Mouse (Mus musculus): ENCODE data around the gene Olfr698. TPM values are rescaled to one million over a fixed set of nuclear protein-coding genes. Genes with fewer than 3 reads are reported as not detected.
"Not testable (repeated sequence)": the region's sequence is repeated elsewhere in the genome, so short reads cannot be mapped to it uniquely, and the experiment has no call there.

Olfr698 gene
- total RNA-seq (2014; rRNA removed; ENCODE audit: low replicate concordance) (not detected in 2 replicates), polyA plus RNA-seq (2015; fragmentation: Nextera tagmentation; extraction: Ambion mirVana) (not detected in 2 replicates)

GRCm38 (mm10) chr7:106755297-106755696, at the start of gene Olfr698:
TSS of gene Olfr698 (minus strand) at chr7:106755397.
- ATAC-seq (ENCODE audit: insufficient read depth, low read depth) = no peak
- no peak for DNase-seq (ENCODE audit: low spot score)
- TF ChIP-seq CTCF (IDR thresholded peaks at IDR 0.05; ENCODE audit: low read depth) = no peak
- no peak for TF ChIP-seq EP300 (IDR thresholded peaks at IDR 0.05; ENCODE audit: low read depth)
- Histone ChIP-seq H3K4me2 (ENCODE audit: low read depth, low read length) (no peak within 1 kb of the TSS), H3K27ac (ENCODE audit: low read depth) (no peak within 1 kb of the TSS), H3K9ac (replicated peaks; ENCODE audit: low read depth, low read length) (no peak within 1 kb of the TSS), H3K4me3 (ENCODE audit: low read depth, low read length) (no peak within 1 kb of the TSS), H3K36me3 (replicated peaks; ENCODE audit: control insufficient read depth, insufficient read depth, low read length) (no peaks in the 10 kb centered on the region), H3K4me1 (ENCODE audit: control insufficient read depth, insufficient read depth) (no peaks in the 10 kb centered on the region), H3K27me3 (ENCODE audit: control insufficient read depth, insufficient read depth, low read length) (no peaks in the 10 kb centered on the region), H3K9me3 (replicated peaks; ENCODE audit: control insufficient read depth, low read length) (0 out of 2 replicates have a peak, but pooled peaks cover 6% of the 10 kb centered on the region)

DNA sequence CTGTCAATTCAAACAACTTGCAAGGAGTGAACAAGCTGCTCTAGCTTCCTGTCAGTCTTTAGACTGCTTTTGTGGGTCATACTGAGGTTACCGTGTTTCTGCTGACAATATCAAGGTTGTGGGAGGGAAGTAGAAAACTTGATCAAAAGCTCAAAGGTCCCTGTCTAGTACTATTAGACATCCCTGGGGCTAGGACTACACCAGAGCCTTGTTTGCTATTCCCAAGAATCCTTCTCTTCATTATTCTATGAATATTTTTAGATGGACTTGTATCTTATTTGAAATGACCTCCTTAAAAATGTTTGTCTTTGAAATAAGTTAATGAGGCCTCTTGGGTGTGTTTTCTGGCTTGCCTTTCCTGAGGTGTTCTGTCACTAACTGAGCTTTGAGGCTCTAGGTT, 37.9 kb upstream of the Olfr698 start, which contains the start of gene Olfr699:
Olfr699 (minus strand) TSS at position 101 of the 400 bp plus-strand sequence.
- H3K36me3 ChIP-seq (replicated peaks; ENCODE audit: control insufficient read depth, insufficient read depth, low read length) = no peaks in the 10 kb centered on the region
- H3K27ac ChIP-seq (ENCODE audit: low read depth) = no peak within 1 kb of the TSS
- H3K4me2 ChIP-seq (ENCODE audit: low read depth, low read length) = no peak within 1 kb of the TSS
- no peak within 1 kb of the TSS for H3K9ac ChIP-seq (replicated peaks; ENCODE audit: low read depth, low read length)
- no peaks in the 10 kb centered on the region for H3K27me3 ChIP-seq (ENCODE audit: control insufficient read depth, insufficient read depth, low read length)
- ATAC-seq (ENCODE audit: insufficient read depth, low read depth) (no peak), DNase-seq (ENCODE audit: low spot score) (no peak)
- no peak within 1 kb of the TSS for H3K4me3 ChIP-seq (ENCODE audit: low read depth, low read length)
- no peaks in the 10 kb centered on the region; the same call in 1 of the 2 replicates for H3K9me3 ChIP-seq (replicated peaks; ENCODE audit: control insufficient read depth, low read length)
- TF ChIP-seq CTCF (IDR thresholded peaks at IDR 0.05; ENCODE audit: low read depth) = no peak
- no peak for TF ChIP-seq EP300 (IDR thresholded peaks at IDR 0.05; ENCODE audit: low read depth)
- H3K4me1 ChIP-seq (ENCODE audit: control insufficient read depth, insufficient read depth) = no peaks in the 10 kb centered on the region
- WGBS = 64% methylated on average over 1 of the region's 1 CpGs

DNA sequence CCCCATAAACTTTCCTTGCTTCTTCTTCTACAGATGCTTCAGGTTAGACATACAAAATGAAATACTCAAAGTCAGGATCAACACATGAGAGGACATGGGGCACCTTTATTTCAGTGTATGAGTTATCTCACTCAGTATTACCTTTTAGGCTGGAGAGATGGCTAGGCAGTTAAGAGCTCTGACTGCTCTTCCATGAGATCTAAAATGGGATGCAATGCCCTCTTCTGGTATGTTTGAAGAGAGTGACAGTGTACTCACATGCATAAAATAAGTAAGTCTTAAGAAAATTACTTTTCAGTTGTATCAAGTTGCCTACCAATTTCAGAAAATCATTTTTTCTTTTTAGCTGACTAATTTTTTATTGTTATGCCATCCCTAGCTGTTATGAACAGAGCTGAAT, 33.1 kb upstream of the Olfr698 start:
- DNase-seq (ENCODE audit: low spot score) = no peak
- Histone ChIP-seq H3K27me3 (ENCODE audit: control insufficient read depth, insufficient read depth, low read length) (no peaks in the 10 kb centered on the region), H3K4me3 (ENCODE audit: low read depth, low read length) (no peak overlapping the region), H3K9ac (replicated peaks; ENCODE audit: low read depth, low read length) (no peak overlapping the region), H3K9me3 (replicated peaks; ENCODE audit: control insufficient read depth, low read length) (no peaks in the 10 kb centered on the region; the same call in 1 of the 2 replicates), H3K27ac (ENCODE audit: low read depth) (no peak overlapping the region), H3K4me1 (ENCODE audit: control insufficient read depth, insufficient read depth) (no peaks in the 10 kb centered on the region), H3K36me3 (replicated peaks; ENCODE audit: control insufficient read depth, insufficient read depth, low read length) (no peaks in the 10 kb centered on the region), H3K4me2 (ENCODE audit: low read depth, low read length) (no peak overlapping the region)
- TF ChIP-seq EP300 (IDR thresholded peaks at IDR 0.05; ENCODE audit: low read depth) (no peak), CTCF (IDR thresholded peaks at IDR 0.05; ENCODE audit: low read depth) (no peak)
- no peak for ATAC-seq (ENCODE audit: insufficient read depth, low read depth)

DNA sequence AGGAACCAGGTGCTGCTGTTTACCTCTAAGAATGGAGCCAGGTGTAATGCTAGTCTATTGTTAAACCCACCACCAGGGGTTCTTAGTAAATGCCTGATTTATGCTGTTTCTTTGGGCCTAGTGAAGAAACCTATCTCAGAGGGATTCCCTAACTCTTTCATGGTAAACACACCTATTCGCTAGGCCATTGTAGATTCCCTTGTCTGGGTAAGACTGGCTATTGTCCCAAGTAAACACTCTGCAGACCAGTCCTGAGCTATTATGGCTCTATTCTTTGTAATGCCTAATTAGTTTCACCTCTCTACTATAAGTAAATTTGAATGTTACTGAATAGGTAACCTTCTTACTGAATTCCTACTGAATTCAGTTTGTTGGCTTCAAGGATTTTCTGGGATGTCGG, 5.8 kb upstream of the Olfr698 start:
- H3K27me3 ChIP-seq (ENCODE audit: control insufficient read depth, insufficient read depth, low read length); H3K9ac ChIP-seq (replicated peaks; ENCODE audit: low read depth, low read length); H3K4me3 ChIP-seq (ENCODE audit: low read depth, low read length); ATAC-seq (ENCODE audit: insufficient read depth, low read depth); H3K9me3 ChIP-seq (replicated peaks; ENCODE audit: control insufficient read depth, low read length); H3K4me1 ChIP-seq (ENCODE audit: control insufficient read depth, insufficient read depth); H3K36me3 ChIP-seq (replicated peaks; ENCODE audit: control insufficient read depth, insufficient read depth, low read length); H3K4me2 ChIP-seq (ENCODE audit: low read depth, low read length); DNase-seq (ENCODE audit: low spot score); H3K27ac ChIP-seq (ENCODE audit: low read depth): not testable (repeated sequence)
- WGBS = 82% methylated on average over 2 of the region's 2 CpGs

GRCm38 (mm10) chr7:106758800-106759199, 3.6 kb upstream of the Olfr698 start:
- H3K4me2 ChIP-seq (ENCODE audit: low read depth, low read length) = no peak overlapping the region
- TF ChIP-seq CTCF (IDR thresholded peaks at IDR 0.05; ENCODE audit: low read depth) (no peak), EP300 (IDR thresholded peaks at IDR 0.05; ENCODE audit: low read depth) (no peak)
- no peaks in the 10 kb centered on the region for H3K27me3 ChIP-seq (ENCODE audit: control insufficient read depth, insufficient read depth, low read length)
- H3K9ac ChIP-seq (replicated peaks; ENCODE audit: low read depth, low read length) = no peak overlapping the region
- no peaks in the 10 kb centered on the region for H3K36me3 ChIP-seq (replicated peaks; ENCODE audit: control insufficient read depth, insufficient read depth, low read length)
- 77% methylated on average over 2 of the region's 2 CpGs for WGBS
- no peak overlapping the region for H3K4me3 ChIP-seq (ENCODE audit: low read depth, low read length)
- no peaks in the 10 kb centered on the region for H3K4me1 ChIP-seq (ENCODE audit: control insufficient read depth, insufficient read depth)
- H3K9me3 ChIP-seq (replicated peaks; ENCODE audit: control insufficient read depth, low read length) = no peaks in the 10 kb centered on the region
- ATAC-seq (ENCODE audit: insufficient read depth, low read depth) = no peak
- no peak for DNase-seq (ENCODE audit: low spot score)
- no peak overlapping the region for H3K27ac ChIP-seq (ENCODE audit: low read depth)

GRCm38 (mm10) chr7:106745811-106746210, 9.4 kb downstream of the Olfr698 start:
- H3K36me3 ChIP-seq (replicated peaks; ENCODE audit: control insufficient read depth, insufficient read depth, low read length) = no peaks in the 10 kb centered on the region
- H3K4me2 ChIP-seq (ENCODE audit: low read depth, low read length) = no peak overlapping the region
- TF ChIP-seq EP300 (IDR thresholded peaks at IDR 0.05; ENCODE audit: low read depth) = no peak
- TF ChIP-seq CTCF (IDR thresholded peaks at IDR 0.05; ENCODE audit: low read depth) = no peak
- 81% methylated on average over 5 of the region's 5 CpGs for WGBS
- H3K4me1 ChIP-seq (ENCODE audit: control insufficient read depth, insufficient read depth) = no peaks in the 10 kb centered on the region
- ATAC-seq (ENCODE audit: insufficient read depth, low read depth) (no peak), DNase-seq (ENCODE audit: low spot score) (no peak)
- H3K4me3 ChIP-seq (ENCODE audit: low read depth, low read length) = no peak overlapping the region
- no peaks in the 10 kb centered on the region for H3K27me3 ChIP-seq (ENCODE audit: control insufficient read depth, insufficient read depth, low read length)
- no peak overlapping the region for H3K9ac ChIP-seq (replicated peaks; ENCODE audit: low read depth, low read length)
- H3K9me3 ChIP-seq (replicated peaks; ENCODE audit: control insufficient read depth, low read length) = 0 out of 2 replicates have a peak, but pooled peaks cover 3% of the 10 kb centered on the region
- no peak overlapping the region for H3K27ac ChIP-seq (ENCODE audit: low read depth)

All from heart, postnatal 0 days (tissue).